Mouse (Mus musculus): Measurements from ENCODE around the gene Zbtb44. TPM values are rescaled to one million over a fixed set of nuclear protein-coding genes. Genes with fewer than 3 reads are reported as not detected.
A peak's percentile ranks its signal among the peaks of the same experiment; 100 is the strongest.

The Zbtb44 gene
- polyA plus RNA-seq, 1 experiment from 2014 or later, result 4.4 TPM

DNA sequence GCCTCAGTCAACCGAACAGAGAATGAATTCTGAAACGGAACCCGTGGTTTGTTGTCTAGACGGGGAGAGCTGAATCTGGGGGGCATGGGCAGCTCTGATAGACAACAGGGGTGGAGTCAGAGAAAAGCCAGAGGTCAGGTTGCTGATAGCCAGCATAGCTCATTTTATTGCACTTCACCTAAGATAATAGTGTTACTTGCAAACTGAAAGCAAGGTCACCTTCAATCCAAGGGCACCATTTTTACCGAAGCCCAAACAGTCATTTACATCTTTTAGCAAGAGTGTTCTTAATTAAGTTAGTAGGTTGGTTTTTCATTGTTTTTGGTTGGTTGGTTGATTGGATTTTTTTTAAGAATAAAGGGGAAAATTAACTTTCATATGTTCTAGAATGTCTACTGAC, 89.0 kb downstream of the Zbtb44 start:
- WGBS, result 74% methylated on average over 5 of the region's 5 CpGs
- Histone ChIP-seq H3K4me1 (peaks cover 17% of the 10 kb centered on the region), H3K27me3 (no peaks in the 10 kb centered on the region; the same call in 1 of the 2 replicates), H3K36me3 (ENCODE audit: poor library complexity, severe bottlenecking) (no peaks in the 10 kb centered on the region), H3K4me2 (no peak overlapping the region), H3K9me3 (replicated peaks) (no peaks in the 10 kb centered on the region), H3K27ac (no peak overlapping the region), H3K9ac (no peak overlapping the region), H3K4me3 (no peak overlapping the region)
- no peak for ATAC-seq

DNA sequence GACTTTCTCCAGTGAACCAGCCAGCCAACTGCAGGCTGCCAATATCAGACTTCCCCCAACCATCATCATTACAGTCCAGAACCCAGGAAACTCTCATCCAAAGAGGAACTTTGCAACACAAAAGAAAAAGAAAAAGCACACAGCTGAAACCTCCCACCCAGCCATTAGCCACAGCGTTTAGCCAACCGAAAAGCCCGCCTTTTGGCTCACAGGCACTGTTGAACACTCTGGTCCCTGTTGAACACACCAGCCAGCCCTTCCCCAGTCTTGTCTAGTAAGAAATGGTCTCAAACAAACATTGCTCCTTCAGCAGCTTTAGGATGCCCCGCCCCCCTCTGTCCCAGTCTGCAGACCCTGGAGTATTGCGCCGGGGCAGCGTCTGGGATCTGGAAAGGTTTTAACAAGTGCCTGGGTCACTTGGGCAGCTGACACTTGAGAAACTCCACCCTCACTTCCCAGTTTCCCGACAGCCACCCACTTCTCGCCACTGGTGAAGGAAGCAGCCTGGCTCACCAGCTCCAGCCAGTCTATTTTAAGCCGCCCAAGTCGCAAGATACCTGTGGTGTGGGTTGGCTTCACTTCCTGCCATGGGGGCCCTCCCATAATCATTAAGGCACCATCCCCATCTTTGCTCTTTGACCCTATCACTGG, 89.6 kb downstream of the Zbtb44 start:
- H3K36me3 ChIP-seq (ENCODE audit: poor library complexity, severe bottlenecking), result no peaks in the 10 kb centered on the region
- no peak overlapping the region for H3K4me3 ChIP-seq
- H3K4me1 ChIP-seq, result peaks cover 17% of the 10 kb centered on the region
- WGBS, result 60% methylated on average over 11 of the region's 11 CpGs
- H3K9me3 ChIP-seq (replicated peaks), result no peaks in the 10 kb centered on the region
- no peak overlapping the region for H3K9ac ChIP-seq
- H3K27ac ChIP-seq, result no peak overlapping the region
- H3K4me2 ChIP-seq, result no peak overlapping the region
- H3K27me3 ChIP-seq, result no peaks in the 10 kb centered on the region; the same call in 1 of the 2 replicates
- 0 out of 2 replicates have a peak, but pooled peaks have one; percentile 30 for ATAC-seq

DNA sequence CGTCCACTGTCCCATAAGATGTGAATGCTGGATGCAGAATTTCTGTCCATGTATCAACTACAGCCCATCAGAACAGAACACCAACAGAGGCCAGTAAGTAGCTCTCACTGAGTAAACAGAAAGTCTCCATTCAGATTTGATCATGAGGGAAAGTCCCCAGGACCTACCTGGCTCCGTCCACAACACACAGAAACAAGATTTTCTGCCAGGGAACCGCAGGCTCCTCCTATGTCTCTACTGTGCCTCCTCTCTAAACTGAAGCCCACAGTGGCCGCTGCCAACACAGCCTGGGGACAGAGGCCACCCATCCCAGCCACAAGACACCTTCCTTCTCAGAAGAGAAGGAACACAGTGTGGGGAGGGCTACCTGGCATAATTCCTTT, 90.1 kb downstream of the Zbtb44 start:
- no peak for ATAC-seq
- Histone ChIP-seq H3K4me2 (no peak overlapping the region), H3K9me3 (replicated peaks) (no peaks in the 10 kb centered on the region), H3K9ac (no peak overlapping the region), H3K4me3 (no peak overlapping the region), H3K36me3 (ENCODE audit: poor library complexity, severe bottlenecking) (no peaks in the 10 kb centered on the region), H3K27me3 (no peaks in the 10 kb centered on the region; the same call in 1 of the 2 replicates), H3K4me1 (peaks cover 17% of the 10 kb centered on the region), H3K27ac (no peak overlapping the region)
- WGBS, result 68% methylated on average over 4 of the region's 4 CpGs

DNA sequence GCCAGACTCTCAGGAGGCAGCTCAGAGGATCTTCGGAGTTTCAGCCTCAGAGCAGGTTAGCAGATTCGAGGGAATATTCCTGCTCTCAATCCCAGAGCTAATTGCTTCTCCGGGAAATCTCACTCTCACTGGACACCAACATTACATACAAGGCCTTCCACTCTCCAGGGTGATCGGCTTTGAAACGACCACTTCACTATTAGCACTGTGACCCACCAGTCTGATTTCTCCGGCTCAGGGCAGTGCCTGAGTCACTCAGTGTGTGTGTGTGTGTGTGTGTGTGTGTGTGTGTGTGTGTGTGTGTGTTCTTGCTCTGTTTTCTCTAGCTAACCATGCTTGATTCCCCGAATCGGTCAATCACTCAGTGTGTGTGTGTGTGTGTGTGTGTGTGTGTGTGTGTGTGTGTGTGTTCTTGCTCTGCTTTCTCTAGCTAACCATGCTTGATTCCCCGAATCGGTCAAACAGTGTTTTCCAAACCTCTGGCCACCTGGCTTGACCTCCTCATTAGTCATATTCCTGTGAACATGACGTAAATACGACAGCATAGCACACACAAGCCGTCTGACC, 92.1 kb downstream of the Zbtb44 start:
- ATAC-seq, result no peak

More for the DNA sequence above, 92.1 kb downstream of the Zbtb44 start:
- H3K27me3 ChIP-seq, result no peaks in the 10 kb centered on the region; the same call in 1 of the 2 replicates
- WGBS, result 44% methylated on average over 11 of the region's 13 CpGs
- H3K27ac ChIP-seq, result no peak overlapping the region
- no peaks in the 10 kb centered on the region for H3K9me3 ChIP-seq (replicated peaks)
- no peaks in the 10 kb centered on the region for H3K36me3 ChIP-seq (ENCODE audit: poor library complexity, severe bottlenecking)
- H3K4me2 ChIP-seq, result no peak overlapping the region
- no peak overlapping the region for H3K4me3 ChIP-seq
- H3K9ac ChIP-seq, result no peak overlapping the region
- H3K4me1 ChIP-seq, result peaks cover 17% of the 10 kb centered on the region

Other genes with a start within 250 kb of the Zbtb44 start
- 1.6 and 1.9 TPM in 2 replicates for gene Adamts15, start 108.2 kb upstream of the Zbtb44 start, polyA plus RNA-seq (2015; fragmentation: Nextera tagmentation; extraction: Ambion mirVana)
- 0.40 and 0.65 TPM in 2 replicates for gene Adamts8, start 88.1 kb upstream of the Zbtb44 start, polyA plus RNA-seq (2015; fragmentation: Nextera tagmentation; extraction: Ambion mirVana)
- gene St14, start 101.2 kb downstream of the Zbtb44 start, polyA plus RNA-seq (2015; fragmentation: Nextera tagmentation; extraction: Ambion mirVana), result 0.09 and 0.21 TPM in 2 replicates
- 181 and 195 TPM in 2 replicates for gene Aplp2, start 181.2 kb downstream of the Zbtb44 start, polyA plus RNA-seq (2015; fragmentation: Nextera tagmentation; extraction: Ambion mirVana)
- 8.6 and 8.8 TPM in 2 replicates for gene Prdm10, start 249.9 kb downstream of the Zbtb44 start, polyA plus RNA-seq (2015; fragmentation: Nextera tagmentation; extraction: Ambion mirVana)

All from forebrain, embryonic 13.5 days (tissue).